Mouse (Mus musculus) stomach, postnatal 0 days (tissue): Measurements from ENCODE around the gene Gemin2. TPM values are rescaled to one million over a fixed set of nuclear protein-coding genes. Genes with fewer than 3 reads are reported as not detected.

Experiments
- ATAC-seq: fragments of 200-750 bp; cut with Nextera tagmentation; 2 replicates; pipeline ENCODE4 v1.8.0; 2017; ENCODE audit not compliant: low FRiP score, low TSS enrichment
- DNase-seq: peaks from one replicate; pipeline ENCODE4 v3.0.0-alpha.2; 2016; ENCODE audit warnings: low spot score
- H3K27ac ChIP-seq: fragments of 300-500 bp; sonication (generic); replicated peaks from 2 replicates; pipeline ENCODE4 v1.5.1; 2014; ENCODE audit warnings: mild to moderate bottlenecking, control low read depth
- H3K27me3 ChIP-seq: fragments of 300-500 bp; sonication (generic); 2 replicates; pipeline ENCODE4 v1.6.1; 2014; ENCODE audit warnings: low read length; ENCODE audit not compliant: control insufficient read depth, insufficient read depth
- H3K36me3 ChIP-seq: fragments of 300-500 bp; sonication (generic); 2 replicates; pipeline ENCODE4 v1.6.1; 2014; ENCODE audit warnings: low read length, mixed read lengths; ENCODE audit not compliant: control insufficient read depth, insufficient read depth
- H3K4me1 ChIP-seq: fragments of 300-500 bp; sonication (generic); replicated peaks from 2 replicates; pipeline ENCODE4 v1.6.1; 2014; ENCODE audit warnings: antibody characterized with exemption; ENCODE audit not compliant: control insufficient read depth, insufficient read depth
- H3K4me2 ChIP-seq: fragments of 300-500 bp; sonication (generic); replicated peaks from 2 replicates; pipeline ENCODE4 v1.6.1; 2014; ENCODE audit warnings: low read depth, mild to moderate bottlenecking, control low read depth, moderate library complexity
- H3K4me3 ChIP-seq: fragments of 300-500 bp; sonication (generic); 2 replicates; pipeline ENCODE4 v1.5.1; 2014; ENCODE audit warnings: low read depth, low read length, control low read depth
- H3K9ac ChIP-seq: fragments of 300-500 bp; sonication (generic); 2 replicates; pipeline ENCODE4 v1.6.1; 2014; ENCODE audit warnings: mild to moderate bottlenecking, low read length, control low read depth, mixed read lengths
- H3K9me3 ChIP-seq: fragments of 300-500 bp; sonication (generic); 2 replicates; pipeline ENCODE4 v1.6.1; 2016; ENCODE audit warnings: low read length; ENCODE audit not compliant: control insufficient read depth
- CTCF ChIP-seq: IDR thresholded peaks from 2 replicates; pipeline ENCODE4 v1.5.1; 2016; ENCODE audit warnings: antibody characterized with exemption, low read depth, mild to moderate bottlenecking, moderate library complexity
- EP300 ChIP-seq: optimal IDR thresholded peaks from 2 replicates; pipeline ENCODE3; 2016; ENCODE audit warnings: antibody characterized with exemption
- WGBS: fragments of 180-500 bp; shearing (Covaris S2); extraction: QIAGEN DNeasy Blood & Tissue Kit; methylation state at CpG from one replicate; pipeline ENCODE4 v1.1.7; 2014; 5-methylcytosine and 5-hydroxymethylcytosine counted together
- polyA plus RNA-seq: library from polyadenylated mRNA; unstranded; fragments of >200 nt; fragmentation: Nextera tagmentation; extraction: Ambion mirVana; gene quantifications from 2 replicates; pipeline ENCODE4 v1.2.1, GENCODE M21; 2015

The Gemin2 gene
- polyA plus RNA-seq, 1 experiment from 2014 or later: 14.8 TPM

GRCm38 (mm10) chr12:59032101-59032500, 18.9 kb downstream of the Gemin2 start:
- Histone ChIP-seq H3K36me3 (no peaks in the 10 kb centered on the region), H3K4me1 (no peaks in the 10 kb centered on the region), H3K27ac (no peak overlapping the region), H3K4me3 (no peak overlapping the region), H3K27me3 (no peaks in the 10 kb centered on the region), H3K9me3 (no peaks in the 10 kb centered on the region), H3K9ac (no peak overlapping the region), H3K4me2 (no peak overlapping the region)
- TF ChIP-seq CTCF (peak; percentile 43), EP300 (no peak)
- DNase-seq (no peak), ATAC-seq (no peak)
- 66% methylated on average over 5 of the region's 5 CpGs for WGBS

GRCm38 (mm10) chr12:59039162-59039970, 26.2 kb downstream of the Gemin2 start:
- no peaks in the 10 kb centered on the region for H3K27me3 ChIP-seq
- peak overlapping the region; percentile 93; the same call in 1 of the 2 replicates for H3K27ac ChIP-seq
- no peak overlapping the region for H3K9ac ChIP-seq
- H3K36me3 ChIP-seq: peaks cover 5% of the 10 kb centered on the region; the same call in 1 of the 2 replicates
- no peak overlapping the region for H3K4me2 ChIP-seq
- 73% methylated on average over 10 of the region's 10 CpGs for WGBS
- TF ChIP-seq CTCF (no peak), EP300 (no peak)
- no peaks in the 10 kb centered on the region for H3K4me1 ChIP-seq
- DNase-seq (no peak), ATAC-seq (no peak)
- H3K9me3 ChIP-seq: no peaks in the 10 kb centered on the region
- H3K4me3 ChIP-seq: no peak overlapping the region

- H3K27me3 ChIP-seq: no peaks in the 10 kb centered on the region
- ATAC-seq (peak; percentile 90), DNase-seq (peak; percentile 78)
- H3K4me1 ChIP-seq: no peaks in the 10 kb centered on the region
- H3K27ac ChIP-seq: peak overlapping the region; percentile 93
- H3K9me3 ChIP-seq: no peaks in the 10 kb centered on the region
- no peak for TF ChIP-seq CTCF
- no peak for TF ChIP-seq EP300
- peaks cover 5% of the 10 kb centered on the region; the same call in 1 of the 2 replicates for H3K36me3 ChIP-seq
- H3K9ac ChIP-seq: 0 out of 2 replicates have a peak overlapping the region, but pooled peaks have one; percentile 48
- H3K4me3 ChIP-seq: no peak overlapping the region
- 14% methylated on average over 23 of the region's 23 CpGs for WGBS
- H3K4me2 ChIP-seq: peak overlapping the region; percentile 41
Measured at GRCm38 (mm10) chr12:59039971-59040844, 27.0 kb downstream of the Gemin2 start.

GRCm38 (mm10) chr12:59040851-59041250, 27.7 kb downstream of the Gemin2 start:
- DNase-seq (no peak), ATAC-seq (peak; percentile 33; the same call in 1 of the 2 replicates)
- H3K27ac ChIP-seq: peak overlapping the region; percentile 93
- peaks cover 5% of the 10 kb centered on the region; the same call in 1 of the 2 replicates for H3K36me3 ChIP-seq
- no peaks in the 10 kb centered on the region for H3K4me1 ChIP-seq
- WGBS: 39% methylated on average over 7 of the region's 7 CpGs
- no peaks in the 10 kb centered on the region for H3K27me3 ChIP-seq
- no peak overlapping the region for H3K9ac ChIP-seq
- no peaks in the 10 kb centered on the region for H3K9me3 ChIP-seq
- TF ChIP-seq EP300 (no peak), CTCF (no peak)
- no peak overlapping the region for H3K4me2 ChIP-seq
- no peak overlapping the region for H3K4me3 ChIP-seq

GRCm38 (mm10) chr12:59052470-59052869, 39.3 kb downstream of the Gemin2 start:
- no peak overlapping the region for H3K9ac ChIP-seq
- DNase-seq (no peak), ATAC-seq (no peak)
- H3K9me3 ChIP-seq: no peaks in the 10 kb centered on the region
- TF ChIP-seq EP300 (no peak), CTCF (no peak)
- H3K27ac ChIP-seq: no peak overlapping the region
- no peaks in the 10 kb centered on the region for H3K27me3 ChIP-seq
- H3K36me3 ChIP-seq: no peaks in the 10 kb centered on the region; the same call in 1 of the 2 replicates
- H3K4me3 ChIP-seq: no peak overlapping the region
- 89% methylated on average over 3 of the region's 3 CpGs for WGBS
- H3K4me1 ChIP-seq: no peaks in the 10 kb centered on the region
- H3K4me2 ChIP-seq: no peak overlapping the region
